Mouse (Mus musculus): ENCODE results near the gene Adat1.

DNA sequence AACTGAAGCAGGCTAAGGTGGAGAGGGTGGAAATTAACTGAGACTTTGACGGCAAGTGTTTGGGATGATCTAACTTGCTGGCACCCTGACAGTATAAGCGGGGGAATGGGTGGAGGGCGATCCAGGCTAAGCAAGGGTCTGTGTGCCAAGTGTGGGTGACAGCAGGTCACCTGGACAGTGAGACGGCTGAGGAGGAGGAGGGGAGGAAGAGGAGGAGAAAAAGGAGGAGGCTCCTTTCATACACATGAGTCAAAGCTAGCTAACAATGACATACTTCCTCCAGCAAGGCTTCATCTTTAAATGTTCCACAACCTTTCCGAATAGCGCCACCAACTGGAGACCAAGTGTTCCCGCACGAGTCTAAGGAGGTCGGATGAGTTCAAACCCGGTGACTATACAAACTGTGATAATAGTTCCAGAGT, 68.7 kb downstream of the Adat1 start:
- peak; percentile 40; the same call in 1 of the 2 replicates for TF ChIP-seq ZC3H11A (IDR thresholded peaks at IDR 0.05; ENCODE audit: low read depth, low read length)
- peak; percentile 71 for TF ChIP-seq MAX (IDR thresholded peaks at IDR 0.05; ENCODE audit: low read length)
- TF ChIP-seq CTCF (IDR thresholded peaks at IDR 0.05 in 2 of 3, conservative IDR thresholded peaks at IDR 0.05 in 1 of 3; ENCODE audit: control insufficient read depth in 1 of 3, insufficient read depth in 1 of 3, low read depth in 2 of 3, low read length in 3 of 3, poor library complexity in 1 of 3, severe bottlenecking in 1 of 3), result peak; percentile 77 to 96 (median 93)
- TF ChIP-seq POLR2A (IDR thresholded peaks at IDR 0.05; ENCODE audit: control insufficient read depth in 1 of 2, insufficient read depth in 1 of 2, low read depth in 1 of 2, low read length in 2 of 2, poor library complexity in 1 of 2), result peak in 1 of 2 experiments; percentile 64; a peak in 1 of 4 replicates
